Mouse (Mus musculus): Measurements from ENCODE around the gene Rgs10. TPM values are rescaled to one million over a fixed set of nuclear protein-coding genes. Genes with fewer than 3 reads are reported as not detected.
A peak's percentile ranks its signal among the peaks of the same experiment; 100 is the strongest.
"Not testable (repeated sequence)": the region's sequence is repeated elsewhere in the genome, so short reads cannot be mapped to it uniquely, and the experiment has no call there.

The Rgs10 gene
- polyA plus RNA-seq, 1 experiment from 2014 or later: 2.7 TPM

- H3K4me1 ChIP-seq: no peaks in the 10 kb centered on the region
- H3K36me3 ChIP-seq: no peaks in the 10 kb centered on the region
- 64% methylated on average over 6 of the region's 6 CpGs for WGBS
- DNase-seq (ENCODE audit: low spot score): peak; percentile 76
- no peaks in the 10 kb centered on the region for H3K9me3 ChIP-seq (replicated peaks)
- no peak overlapping the region for H3K4me3 ChIP-seq
- H3K27ac ChIP-seq: no peak overlapping the region
- no peaks in the 10 kb centered on the region for H3K27me3 ChIP-seq (ENCODE audit: low read depth, poor library complexity, severe bottlenecking)
Measured at GRCm38 (mm10) chr7:128344928-128345653, 73.5 kb downstream of the Rgs10 start.

DNA sequence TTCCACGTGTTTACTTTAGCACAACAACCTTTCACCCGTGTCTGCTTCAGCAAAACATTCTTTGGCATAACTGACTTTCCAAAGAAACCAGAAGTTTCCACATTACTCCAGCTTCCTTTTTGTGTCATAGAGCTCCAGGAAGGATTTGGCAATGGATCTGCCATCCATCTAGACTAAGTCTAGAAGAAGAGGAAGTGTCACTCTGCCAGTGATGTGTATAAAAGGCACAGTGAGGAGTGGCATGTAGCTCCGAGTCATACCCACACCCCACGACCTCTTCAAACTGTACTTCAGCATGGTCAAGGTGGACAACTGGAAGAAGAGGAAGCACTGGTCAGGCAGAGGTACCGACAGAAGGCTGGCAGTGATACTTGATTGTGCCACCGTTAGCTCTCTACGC lies 74.1 kb downstream of the Rgs10 start:
- H3K4me1 ChIP-seq: no peaks in the 10 kb centered on the region
- H3K36me3 ChIP-seq: no peaks in the 10 kb centered on the region
- H3K27me3 ChIP-seq (ENCODE audit: low read depth, poor library complexity, severe bottlenecking): no peaks in the 10 kb centered on the region
- no peak overlapping the region for H3K4me3 ChIP-seq
- 87% methylated on average over 7 of the region's 7 CpGs for WGBS
- no peak overlapping the region for H3K27ac ChIP-seq
- no peak for DNase-seq (ENCODE audit: low spot score)
- H3K9me3 ChIP-seq (replicated peaks): no peaks in the 10 kb centered on the region

GRCm38 (mm10) chr7:128342691-128343090 lies 75.9 kb downstream of the Rgs10 start:
- not testable (repeated sequence) for H3K27ac ChIP-seq; H3K36me3 ChIP-seq; H3K27me3 ChIP-seq (ENCODE audit: low read depth, poor library complexity, severe bottlenecking); H3K4me3 ChIP-seq; H3K9me3 ChIP-seq (replicated peaks); H3K4me1 ChIP-seq; DNase-seq (ENCODE audit: low spot score)
- WGBS: 94% methylated on average over 8 of the region's 10 CpGs

GRCm38 (mm10) chr7:128340321-128340720 lies 78.2 kb downstream of the Rgs10 start:
- not testable (repeated sequence) for H3K9me3 ChIP-seq (replicated peaks); H3K4me1 ChIP-seq; H3K27ac ChIP-seq; H3K4me3 ChIP-seq; DNase-seq (ENCODE audit: low spot score); H3K27me3 ChIP-seq (ENCODE audit: low read depth, poor library complexity, severe bottlenecking); H3K36me3 ChIP-seq
- 79% methylated on average over 9 of the region's 9 CpGs for WGBS

GRCm38 (mm10) chr7:128332896-128333295 lies 85.7 kb downstream of the Rgs10 start:
- Histone ChIP-seq H3K4me1 (0 out of 2 replicates have a peak, but pooled peaks cover 5% of the 10 kb centered on the region), H3K27me3 (ENCODE audit: low read depth, poor library complexity, severe bottlenecking) (no peaks in the 10 kb centered on the region), H3K27ac (no peak overlapping the region), H3K4me3 (no peak overlapping the region), H3K9me3 (replicated peaks) (no peaks in the 10 kb centered on the region), H3K36me3 (no peaks in the 10 kb centered on the region)
- DNase-seq (ENCODE audit: low spot score): no peak
- WGBS: 75% methylated on average over 1 of the region's 1 CpGs

DNA sequence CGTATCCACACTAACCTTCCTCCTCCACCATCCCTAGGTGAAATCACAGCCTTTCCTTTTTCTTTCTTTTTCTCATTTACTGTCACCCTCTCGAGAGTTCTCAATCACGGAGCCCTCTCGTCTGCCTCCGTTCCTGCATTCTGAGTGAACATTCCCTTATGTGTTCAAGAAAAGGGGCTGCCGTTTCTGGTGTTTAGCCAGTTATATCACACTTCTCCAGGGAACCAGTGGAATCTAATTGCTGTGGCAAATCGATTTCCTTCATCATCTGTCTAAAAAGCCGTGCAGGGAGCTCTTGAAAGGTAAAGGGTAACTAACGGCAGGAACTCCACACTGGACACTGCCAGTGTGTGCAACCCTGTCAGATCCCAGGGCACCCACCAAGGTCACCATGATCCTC lies 87.6 kb downstream of the Rgs10 start:
- Histone ChIP-seq H3K4me3 (no peak overlapping the region), H3K27ac (no peak overlapping the region), H3K4me1 (0 out of 2 replicates have a peak, but pooled peaks cover 5% of the 10 kb centered on the region), H3K36me3 (no peaks in the 10 kb centered on the region), H3K9me3 (replicated peaks) (no peaks in the 10 kb centered on the region), H3K27me3 (ENCODE audit: low read depth, poor library complexity, severe bottlenecking) (no peaks in the 10 kb centered on the region)
- DNase-seq (ENCODE audit: low spot score): no peak
- 73% methylated on average over 9 of the region's 9 CpGs for WGBS

DNA sequence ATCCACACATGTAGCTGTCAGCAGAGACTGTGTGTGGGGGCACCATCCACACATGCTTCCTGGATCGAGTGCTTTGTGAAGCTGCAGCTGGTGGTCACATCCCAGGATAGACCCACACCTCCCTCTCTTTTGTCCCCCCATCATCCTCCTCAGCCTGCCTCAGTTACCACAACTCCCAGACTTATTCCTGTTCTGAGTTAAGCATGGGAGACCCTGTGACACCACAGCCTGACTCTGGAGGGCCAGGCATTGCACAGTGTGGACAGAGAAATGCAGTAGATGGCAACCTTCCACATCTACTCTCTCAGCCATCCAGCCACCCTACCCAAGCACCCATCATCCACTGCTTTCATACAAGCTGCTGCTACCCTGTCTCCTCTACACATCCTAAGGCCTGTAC lies 93.6 kb downstream of the Rgs10 start:
- 85% methylated on average over 1 of the region's 1 CpGs for WGBS
- H3K36me3 ChIP-seq: no peaks in the 10 kb centered on the region
- peaks cover 15% of the 10 kb centered on the region for H3K4me1 ChIP-seq
- H3K27ac ChIP-seq: no peak overlapping the region
- H3K9me3 ChIP-seq (replicated peaks): no peaks in the 10 kb centered on the region
- no peak overlapping the region for H3K4me3 ChIP-seq
- DNase-seq (ENCODE audit: low spot score): no peak
- no peaks in the 10 kb centered on the region for H3K27me3 ChIP-seq (ENCODE audit: low read depth, poor library complexity, severe bottlenecking)

Other genes starting within 250 kb of the Rgs10 start
- 0.23 and 0.51 TPM in 2 replicates for gene Cox6a2, start 212.4 kb downstream of the Rgs10 start, polyA plus RNA-seq (2016; fragmentation: Nextera tagmentation; extraction: Ambion mirVana)
- 17.8 and 20.0 TPM in 2 replicates for gene Armc5, start 181.4 kb downstream of the Rgs10 start, polyA plus RNA-seq (2016; fragmentation: Nextera tagmentation; extraction: Ambion mirVana)
- 7.7 and 10.6 TPM in 2 replicates for gene 9130023H24Rik, start 180.7 kb downstream of the Rgs10 start, polyA plus RNA-seq (2016; fragmentation: Nextera tagmentation; extraction: Ambion mirVana)
- 12.9 and 14.5 TPM in 2 replicates for gene Tgfb1i1, start 171.9 kb downstream of the Rgs10 start, polyA plus RNA-seq (2016; fragmentation: Nextera tagmentation; extraction: Ambion mirVana)
- 0.33 and 0.50 TPM in 2 replicates for gene Slc5a2, start 153.1 kb downstream of the Rgs10 start, polyA plus RNA-seq (2016; fragmentation: Nextera tagmentation; extraction: Ambion mirVana)
- 27.9 and 28.4 TPM in 2 replicates for gene BC017158, start 120.6 kb downstream of the Rgs10 start, polyA plus RNA-seq (2016; fragmentation: Nextera tagmentation; extraction: Ambion mirVana)
- 24.2 and 24.9 TPM in 2 replicates for gene Tial1, start 43.0 kb upstream of the Rgs10 start, polyA plus RNA-seq (2016; fragmentation: Nextera tagmentation; extraction: Ambion mirVana)
- gene Bag3, start 104.9 kb upstream of the Rgs10 start, polyA plus RNA-seq (2016; fragmentation: Nextera tagmentation; extraction: Ambion mirVana): 9.3 TPM in 2 replicates
- 19.8 and 22.2 TPM in 2 replicates for gene Inpp5f, start 192.6 kb upstream of the Rgs10 start, polyA plus RNA-seq (2016; fragmentation: Nextera tagmentation; extraction: Ambion mirVana)

Measured in limb, embryonic 10.5 days (tissue).